Mouse (Mus musculus) cerebellum, adult 9-11 months (tissue): ENCODE results near the gene Cse1l.

Source experiments
- DNase-seq: peaks from one replicate; pipeline ENCODE4 v3.0.0; 2022

Gene Cse1l

GRCm38 (mm10) chr2:166977490-166977889 is 71.7 kb downstream of the Cse1l start:
- no peak for DNase-seq

DNA sequence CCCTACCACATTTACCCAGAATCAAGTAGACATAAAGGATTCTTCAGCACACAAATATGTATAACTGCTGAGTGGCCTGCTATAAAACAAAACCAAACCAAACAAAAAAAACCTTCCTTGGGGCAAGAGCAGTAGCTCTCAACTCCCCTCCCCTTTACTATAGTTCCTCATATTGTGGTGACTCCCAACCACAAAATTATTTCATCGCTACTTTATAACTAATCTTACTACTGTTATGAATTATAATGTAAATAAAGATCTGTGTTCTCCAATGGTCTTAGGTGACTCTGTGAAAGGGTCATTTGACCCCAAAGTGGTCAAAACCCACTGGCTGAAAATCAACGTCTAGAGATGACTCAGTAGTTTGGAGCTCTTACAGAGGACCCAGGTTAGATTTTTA is 74.3 kb downstream of the Cse1l start:
- DNase-seq, result no peak

GRCm38 (mm10) chr2:166983351-166983894 is 77.6 kb downstream of the Cse1l start:
- DNase-seq, result no peak

DNA sequence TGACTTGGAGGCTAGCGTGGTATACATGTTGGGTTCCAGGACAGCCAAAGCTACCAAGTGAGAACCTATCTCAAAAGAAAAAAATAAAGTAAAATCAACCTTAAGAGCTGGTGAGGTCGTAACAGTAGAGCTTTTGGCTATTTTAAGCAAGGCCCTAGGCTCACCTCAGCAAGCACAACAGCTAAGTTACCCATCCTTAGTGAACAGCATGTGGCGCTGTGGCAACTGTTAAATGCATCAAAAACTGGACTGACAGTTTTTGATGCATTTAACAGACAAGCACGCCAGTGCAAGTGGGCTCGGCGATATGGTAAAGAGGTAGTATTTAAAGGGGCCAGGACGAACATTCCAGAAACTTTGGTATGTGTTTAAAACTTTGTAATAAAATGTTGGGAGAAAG is 85.0 kb downstream of the Cse1l start:
- DNase-seq, result no peak

- no peak for DNase-seq
Observed at GRCm38 (mm10) chr2:166991945-166992344, 86.1 kb downstream of the Cse1l start.

DNA sequence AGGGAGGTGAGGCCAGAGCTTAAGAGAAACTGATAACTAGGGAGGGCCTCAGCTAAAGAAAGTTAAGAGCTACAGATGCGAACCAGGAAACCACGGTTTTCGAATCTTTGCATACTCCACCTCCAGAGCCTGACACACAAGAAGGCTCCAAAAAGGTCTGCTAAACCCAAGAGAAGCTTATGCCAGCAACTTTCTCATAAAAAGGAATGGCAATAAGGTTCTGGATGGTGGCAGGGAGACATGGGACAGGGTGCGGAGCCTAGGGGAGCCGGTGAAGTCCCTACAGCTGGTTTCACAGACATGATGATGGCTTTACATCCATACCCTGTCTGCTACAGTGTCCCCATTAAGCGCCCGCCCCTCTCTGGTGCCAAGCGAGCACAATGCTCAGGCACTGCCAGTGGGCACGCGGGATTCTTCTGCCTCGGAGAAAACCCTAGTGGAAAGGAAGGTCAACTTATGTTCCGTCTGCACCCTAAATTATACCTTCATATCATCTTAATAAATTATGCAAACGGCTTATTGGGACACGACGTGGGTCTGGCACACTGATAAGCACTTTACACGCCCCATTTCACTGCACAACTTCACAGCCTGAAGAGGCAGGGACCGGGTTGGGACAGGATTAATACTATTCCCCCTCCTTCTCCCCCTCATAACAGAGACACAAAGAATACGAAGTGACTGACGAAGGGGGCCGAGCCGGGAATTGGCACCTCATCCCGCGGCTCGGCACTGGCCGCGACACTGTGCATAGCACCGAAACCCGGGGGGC is 89.4 kb downstream of the Cse1l start:
- peak; percentile 55 for DNase-seq
